Mouse (Mus musculus) testis, postnatal 14 days (tissue): ENCODE measurements around the gene Wdr66.
A peak's percentile ranks its signal among the peaks of the same experiment; 100 is the strongest.
"Not testable (repeated sequence)": the region's sequence is repeated elsewhere in the genome, so short reads cannot be mapped to it uniquely, and the experiment has no call there.

Source experiments
- DNase-seq: peaks from one replicate; pipeline ENCODE4 v3.0.0; 2021; ENCODE audit warnings: low spot score

Gene Wdr66

DNA sequence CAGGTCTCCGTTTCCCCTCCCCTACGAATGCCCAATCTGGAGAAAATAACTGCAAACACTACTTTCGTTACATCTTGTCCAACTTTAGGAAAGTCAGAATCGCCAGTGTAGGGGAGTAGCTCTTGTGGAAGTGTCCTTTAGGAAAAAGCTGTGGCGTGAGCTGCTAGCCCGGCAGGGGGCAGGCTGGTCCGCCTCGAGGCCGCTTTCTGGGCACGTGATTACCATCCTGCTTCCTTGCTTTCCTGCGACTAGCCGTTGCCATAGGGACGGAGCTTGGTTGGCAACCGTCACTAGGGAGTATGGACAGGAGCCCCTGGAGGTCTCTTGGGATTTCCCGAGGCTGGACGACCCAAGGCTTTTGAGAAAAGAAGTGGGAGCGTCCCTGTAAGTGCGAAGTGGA is at the start of gene Wdr66:
Wdr66 (plus strand) TSS at position 269 of the 400 bp plus-strand sequence.
- DNase-seq: peak; percentile 92

DNA sequence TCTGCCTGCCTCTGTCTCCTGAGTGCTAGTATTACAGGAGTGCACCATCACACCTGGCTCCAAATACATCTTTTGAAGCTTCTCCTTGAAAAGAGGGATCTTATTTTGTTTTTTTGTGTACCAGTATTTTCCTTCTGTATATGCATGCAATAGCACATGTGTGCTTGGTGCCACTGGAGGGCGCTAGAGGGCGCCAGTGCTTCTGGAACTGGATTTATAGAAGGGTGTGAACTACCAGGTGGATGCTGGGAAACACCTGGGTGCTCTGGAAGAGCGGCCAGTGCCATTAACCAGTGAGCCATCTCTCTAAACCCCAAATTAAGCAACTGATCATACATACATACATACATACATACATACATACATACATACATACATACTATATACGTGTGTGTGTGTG is 49.1 kb upstream of the Wdr66 start:
- not testable (repeated sequence) for DNase-seq

DNA sequence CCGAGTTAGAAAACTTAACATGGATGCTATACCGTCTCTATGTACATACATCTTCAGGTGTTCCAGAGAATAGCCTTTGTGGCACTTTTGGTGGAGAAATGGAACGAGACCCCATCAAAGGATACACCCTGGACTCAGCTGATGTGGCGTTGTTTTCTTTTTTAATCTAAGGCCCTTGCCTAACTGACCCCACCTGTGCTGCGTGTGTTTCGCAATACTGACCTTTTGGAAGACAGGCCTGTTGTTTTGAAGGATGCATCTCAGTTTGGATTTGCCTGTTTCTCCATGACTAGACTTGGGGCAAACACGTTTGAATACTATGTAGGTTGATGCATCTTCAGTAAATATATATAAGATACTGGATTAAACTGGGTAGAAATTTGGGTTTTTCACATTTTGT is 48.3 kb upstream of the Wdr66 start:
- DNase-seq: not testable (repeated sequence)

DNA sequence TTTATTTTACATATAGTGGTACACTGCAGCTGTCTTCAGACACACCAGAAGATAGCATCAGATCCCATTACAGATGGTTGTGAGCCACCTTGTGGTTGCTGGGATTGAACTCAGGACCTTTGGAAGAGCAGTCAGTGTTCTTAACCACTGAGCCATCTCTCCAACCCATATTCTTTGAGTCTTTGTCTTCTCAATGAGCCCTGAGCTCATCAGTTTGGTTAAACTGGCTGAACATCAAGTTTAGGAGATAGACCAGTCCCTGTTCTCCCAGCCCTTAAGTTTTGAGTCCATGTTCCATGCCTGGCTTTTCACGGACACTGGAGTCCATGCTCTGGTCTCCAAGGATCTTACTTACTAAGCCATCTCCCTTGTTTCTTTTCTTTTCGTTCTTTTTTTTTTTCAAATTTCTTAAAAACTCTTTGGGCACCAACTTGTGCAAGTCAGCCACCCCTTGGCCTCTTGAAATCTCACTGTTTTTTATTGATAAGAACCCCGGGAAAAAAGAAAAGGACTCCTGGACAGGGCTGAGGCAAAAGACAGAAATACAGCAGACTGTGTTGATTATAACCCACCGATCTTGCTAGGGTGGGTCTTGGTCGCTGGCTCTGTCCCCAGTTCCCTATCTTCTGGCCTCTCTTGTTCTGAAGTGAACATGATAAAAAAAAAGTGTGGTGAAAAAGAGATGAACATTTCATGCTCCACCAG is 29.4 kb upstream of the Wdr66 start:
- not testable (repeated sequence) for DNase-seq

DNA sequence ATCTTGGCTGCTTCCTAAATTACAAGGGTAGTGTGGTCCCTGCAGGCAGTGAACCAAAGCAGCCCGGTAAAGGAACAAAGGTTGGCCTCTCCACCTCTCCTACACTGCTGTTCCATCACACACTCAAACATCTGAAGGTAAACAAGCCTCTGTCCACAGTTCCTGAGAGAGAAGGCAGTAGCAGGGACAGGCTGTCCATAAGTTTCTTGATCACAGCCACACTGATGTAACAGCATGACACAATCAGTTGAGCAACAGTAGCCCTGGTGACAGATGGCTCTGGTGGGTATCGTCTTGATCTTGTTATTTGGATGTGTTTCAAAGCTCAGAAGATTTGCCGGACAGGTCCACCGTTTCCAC is 28.9 kb upstream of the Wdr66 start:
- DNase-seq: no peak

DNA sequence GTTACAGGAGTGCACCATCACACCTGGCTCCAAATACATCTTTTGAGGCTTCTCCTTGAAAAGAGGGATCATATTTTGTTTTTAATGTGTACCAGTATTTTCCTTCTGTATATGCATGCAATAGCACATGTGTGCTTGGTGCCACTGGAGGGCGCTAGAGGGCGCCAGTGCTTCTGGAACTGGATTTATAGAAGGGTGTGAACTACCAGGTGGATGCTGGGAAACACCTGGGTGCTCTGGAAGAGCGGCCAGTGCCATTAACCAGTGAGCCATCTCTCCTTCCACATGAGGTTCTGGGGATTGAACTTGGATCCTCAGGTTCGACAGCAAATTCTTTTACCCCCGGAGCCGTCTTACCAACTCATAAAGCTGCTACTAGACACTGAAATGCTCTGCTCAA is 28.0 kb upstream of the Wdr66 start:
- not testable (repeated sequence) for DNase-seq

DNA sequence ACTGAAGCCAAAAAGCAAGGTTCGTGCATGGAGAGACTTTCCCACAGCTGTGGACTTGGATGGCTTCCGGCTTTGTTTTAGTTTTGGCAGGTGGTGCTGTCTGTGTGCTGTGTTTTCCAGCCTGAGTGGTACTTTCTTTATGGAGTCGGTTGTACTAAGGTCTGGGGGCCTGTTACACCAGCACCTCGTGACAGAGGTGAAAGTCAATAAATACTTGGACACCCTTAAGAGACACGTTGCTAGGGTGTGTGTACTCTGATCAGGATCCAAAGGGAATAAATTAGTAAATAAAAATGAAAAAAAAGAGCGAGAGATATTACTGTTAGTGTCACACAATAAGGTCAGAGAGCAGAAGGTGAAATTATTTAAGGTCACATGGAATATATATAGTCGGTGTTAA is 25.1 kb upstream of the Wdr66 start:
- DNase-seq: no peak

DNA sequence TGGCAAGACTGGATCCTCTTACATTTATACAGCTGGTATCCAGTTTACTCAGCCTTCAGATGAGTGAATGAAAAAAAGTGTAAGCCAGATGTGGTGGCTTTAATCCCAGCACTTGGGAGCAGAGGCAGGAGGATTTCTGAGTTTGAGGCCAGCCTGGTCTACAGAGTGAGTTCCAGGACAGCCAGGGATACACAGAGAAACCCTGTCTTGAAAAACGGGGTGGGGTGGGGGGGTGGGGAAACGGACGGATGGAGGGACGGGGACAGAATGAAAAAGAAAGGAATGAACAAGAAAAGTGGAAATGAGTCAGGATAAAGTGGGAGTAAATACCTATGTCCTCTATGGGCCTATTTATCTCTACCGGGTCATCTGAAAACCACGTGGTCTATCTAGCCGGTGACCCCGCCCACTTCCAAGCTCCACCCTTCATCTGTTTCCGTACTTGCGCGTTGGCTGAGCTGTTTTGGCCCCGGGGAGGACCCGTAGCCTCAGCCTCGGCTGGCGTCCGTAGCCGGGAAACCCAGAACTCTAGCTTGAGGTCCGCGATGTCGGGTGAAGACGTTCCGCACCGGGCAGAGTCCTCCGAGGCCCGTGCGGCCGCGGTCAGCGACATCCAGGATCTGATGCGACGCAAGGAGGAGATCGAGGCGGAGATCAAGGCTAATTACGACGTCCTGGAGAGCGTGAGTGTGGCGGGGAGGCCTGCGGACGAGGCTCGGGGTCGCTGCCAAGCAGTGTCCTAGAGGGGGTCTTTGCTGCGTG is 24.0 kb upstream of the Wdr66 start:
- DNase-seq: peak; percentile 95

DNA sequence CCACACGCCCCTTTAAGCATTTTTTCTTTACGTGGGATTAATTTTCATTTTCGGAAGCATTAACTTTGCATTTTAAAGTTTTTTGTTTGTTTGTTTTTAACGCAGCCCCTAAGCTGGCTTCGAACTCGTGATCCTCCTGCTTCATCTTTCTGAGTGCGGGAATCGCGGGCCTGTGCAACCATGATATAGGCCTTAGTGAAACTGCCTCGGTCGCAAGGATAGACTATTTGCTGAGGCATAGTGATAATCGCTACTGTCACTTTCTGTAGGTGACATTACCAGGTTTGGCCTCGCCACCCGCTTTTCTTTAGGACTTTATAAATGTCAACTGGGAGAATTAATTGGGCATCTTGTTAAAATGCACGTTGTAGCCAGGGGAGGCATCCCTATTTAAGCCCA is 23.4 kb upstream of the Wdr66 start:
- DNase-seq: no peak

DNA sequence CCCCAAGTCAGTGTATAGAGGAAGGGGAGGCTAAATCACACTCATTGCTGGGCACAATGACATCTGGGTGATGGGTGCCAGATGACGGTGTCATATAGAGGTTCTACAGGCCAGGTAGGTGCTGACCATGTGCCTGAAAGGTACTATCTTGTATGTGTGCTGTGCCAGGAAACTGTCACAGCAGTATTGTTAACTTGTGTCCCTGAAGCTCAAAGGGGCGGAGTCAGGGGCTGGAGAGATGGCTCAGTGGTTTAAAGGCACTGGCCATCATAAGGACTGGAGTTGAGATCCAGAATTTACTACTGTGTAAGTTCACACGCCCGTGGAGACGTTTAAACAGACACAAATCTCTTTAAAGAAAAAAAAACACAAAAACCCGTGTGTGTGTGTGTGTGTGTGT is 22.6 kb upstream of the Wdr66 start:
- no peak for DNase-seq

DNA sequence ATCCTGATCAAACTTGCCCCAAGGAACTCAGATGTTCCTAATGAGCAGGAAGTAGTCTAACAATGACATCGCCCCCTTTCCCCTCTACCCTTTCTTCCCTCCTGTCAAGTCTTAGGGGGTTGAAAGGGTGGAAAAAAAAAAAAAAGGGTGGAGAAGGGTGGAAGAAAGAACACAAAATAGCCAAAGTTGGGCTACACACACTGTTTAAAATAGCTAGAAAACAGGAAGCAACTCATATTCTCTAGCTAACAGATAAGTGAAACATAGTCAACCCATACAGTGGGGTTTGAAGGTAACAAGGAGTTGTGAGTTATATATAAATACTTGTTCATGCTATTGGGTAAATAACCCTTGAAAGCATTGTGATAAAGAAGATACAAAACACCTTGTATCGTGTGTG is 19.7 kb upstream of the Wdr66 start:
- DNase-seq: no peak

DNA sequence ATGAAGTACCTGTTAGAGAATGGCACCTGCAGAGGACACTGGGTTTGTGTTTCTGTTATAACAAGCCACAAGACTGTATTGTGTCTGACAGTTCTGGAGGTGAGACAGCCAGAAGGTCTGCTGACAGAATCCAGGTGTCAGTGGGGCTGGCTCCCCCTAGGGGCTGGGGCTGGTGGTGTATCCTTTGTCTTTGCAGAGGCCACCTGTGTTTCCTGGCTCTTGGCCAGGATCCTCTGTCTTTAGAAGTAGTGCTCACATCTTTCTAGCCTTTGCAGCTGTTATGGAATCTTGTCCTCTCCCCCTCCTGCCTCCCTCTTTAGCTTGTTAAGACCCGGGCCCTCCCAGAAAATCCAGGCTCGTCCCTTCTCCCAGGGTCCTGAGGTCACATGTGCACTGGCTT is 16.2 kb upstream of the Wdr66 start:
- DNase-seq: peak; percentile 75

DNA sequence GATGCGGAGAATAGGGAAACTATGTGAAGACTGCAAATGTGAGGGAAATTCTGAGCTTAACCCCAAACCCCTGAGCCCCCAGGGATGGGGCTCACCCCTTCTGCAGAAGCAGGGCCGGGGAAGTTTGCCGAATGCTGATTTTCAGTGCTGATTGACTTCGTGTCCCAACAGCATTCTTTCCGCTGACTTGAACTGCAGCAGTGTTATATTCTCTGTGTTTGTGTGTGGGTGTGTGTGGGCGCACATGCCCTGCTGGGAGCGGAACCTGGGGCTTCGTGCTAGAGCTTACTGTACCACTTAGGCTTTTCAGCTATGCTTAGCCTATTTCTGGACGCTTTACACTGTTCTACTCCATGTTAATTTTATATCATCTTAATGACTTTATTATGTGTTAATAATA is 15.5 kb upstream of the Wdr66 start:
- no peak for DNase-seq

DNA sequence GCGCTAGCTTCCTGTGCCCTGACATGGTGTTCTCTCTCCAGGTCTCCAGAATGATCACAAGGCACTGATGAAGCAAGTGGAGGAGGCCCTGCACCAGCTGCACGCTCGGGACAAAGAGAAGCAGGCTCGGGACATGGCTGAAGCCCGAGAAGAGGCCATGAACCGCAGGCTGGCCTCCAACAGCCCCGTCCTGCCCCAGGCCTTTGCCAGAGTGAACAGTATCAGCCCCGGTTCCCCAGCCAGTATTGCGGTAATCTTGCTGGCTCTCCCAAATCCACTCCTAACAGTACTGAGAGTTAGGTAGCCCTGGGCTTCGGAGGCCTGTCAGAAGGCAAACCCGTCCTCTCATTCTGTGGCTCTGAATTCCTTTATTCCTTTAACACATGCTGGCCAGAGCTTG is 12.4 kb upstream of the Wdr66 start:
- no peak for DNase-seq

DNA sequence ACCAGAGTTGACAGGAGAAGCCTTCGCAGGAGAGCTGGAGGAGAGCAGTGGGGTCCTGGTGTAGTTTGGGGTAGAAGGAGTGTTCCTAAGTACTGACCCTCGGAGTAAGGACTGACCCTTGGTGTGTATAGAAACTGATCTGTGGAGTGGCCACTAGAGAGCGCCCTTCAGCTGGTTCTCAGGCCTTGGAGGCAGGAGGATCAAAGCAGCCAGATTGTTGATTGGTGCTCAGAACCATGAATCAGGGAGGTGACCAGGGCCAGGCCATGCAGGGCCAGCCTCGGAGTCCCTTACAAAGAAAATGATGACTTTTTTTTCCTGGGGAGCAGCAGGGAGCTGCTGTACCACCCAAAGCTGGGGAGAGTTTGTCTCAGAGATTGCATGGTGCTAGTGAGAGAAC is 6.4 kb upstream of the Wdr66 start:
- no peak for DNase-seq

DNA sequence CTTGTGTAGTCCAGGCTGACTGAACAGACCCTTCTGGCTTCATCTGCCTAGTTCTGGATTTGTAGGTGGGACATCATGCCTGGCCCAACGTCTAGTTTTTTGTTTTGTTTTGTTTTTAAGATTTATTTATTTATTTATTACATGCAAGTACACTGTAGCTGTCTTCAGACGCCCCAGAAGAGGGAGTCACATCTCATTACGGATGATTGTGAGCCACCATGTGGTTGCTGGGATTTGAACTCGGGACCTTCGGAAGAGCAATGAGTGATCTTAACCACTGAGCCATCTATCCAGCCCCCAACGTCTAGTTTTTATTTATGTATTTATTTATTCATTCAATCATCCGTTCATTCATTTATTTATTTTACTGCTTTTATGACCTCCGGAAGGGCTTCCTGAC is 512 bp upstream of the Wdr66 start:
- DNase-seq: no peak

DNA sequence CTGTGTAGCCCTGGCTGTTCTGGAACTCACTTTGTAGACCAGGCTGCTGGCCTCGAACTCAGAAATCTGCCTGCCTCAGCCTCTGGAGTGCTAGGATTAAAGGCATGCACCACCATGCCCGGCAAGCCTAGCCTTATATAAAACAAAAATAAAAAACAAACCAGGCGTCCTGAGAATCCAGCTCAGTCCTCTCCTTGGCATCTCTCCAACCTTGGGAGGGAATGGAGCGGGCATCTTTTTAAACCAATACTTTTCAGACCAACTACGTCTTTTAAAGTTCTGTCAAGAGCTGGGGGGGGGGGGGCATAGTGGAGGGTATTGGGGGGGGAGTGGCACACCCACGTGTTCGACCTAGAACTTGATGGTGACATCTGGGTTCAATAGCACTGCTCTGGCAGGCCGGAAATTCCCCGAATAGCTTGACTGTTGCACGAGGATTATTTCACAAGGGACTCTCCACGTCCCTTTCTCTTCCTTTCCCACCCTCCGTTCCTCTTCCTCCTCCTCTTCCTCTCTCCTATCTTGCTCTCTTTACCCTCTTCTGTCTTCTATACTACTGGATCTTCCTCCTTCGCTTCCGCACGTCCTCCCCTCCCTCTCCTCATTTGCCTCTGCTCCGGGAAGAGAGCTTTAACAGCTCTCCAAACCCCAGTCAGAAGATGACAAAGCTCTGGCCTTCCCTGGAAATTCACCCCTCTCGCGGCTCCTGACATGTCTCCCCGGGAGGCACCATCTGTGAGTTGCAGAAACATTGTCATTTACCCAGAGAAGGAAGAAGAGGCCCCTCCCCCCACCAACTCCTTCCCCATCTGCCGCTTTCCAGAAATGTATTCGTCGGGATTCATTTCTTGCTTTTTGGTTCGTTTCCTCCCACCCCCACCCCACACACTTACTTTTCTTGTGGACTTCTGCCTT is 5.2 kb downstream of the Wdr66 start:
- no peak for DNase-seq

DNA sequence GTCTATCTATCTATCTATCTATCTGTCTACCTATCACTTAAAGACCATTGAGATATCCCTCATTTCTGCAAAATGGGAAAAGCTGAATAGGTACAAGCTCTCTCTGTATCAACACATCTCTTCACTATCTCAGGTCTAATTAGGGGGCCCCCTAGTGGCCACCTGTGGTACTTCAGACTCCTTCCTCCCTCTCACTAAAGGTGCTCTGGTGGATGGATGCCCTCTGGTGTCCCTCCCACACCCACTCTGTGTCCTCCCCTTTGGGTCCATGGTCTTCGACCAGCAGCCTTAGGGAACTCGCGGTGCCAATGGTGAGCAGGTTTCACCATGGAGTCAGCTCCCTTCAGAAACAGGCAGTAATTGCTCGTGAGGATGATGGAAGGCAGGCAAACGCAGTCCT is 7.1 kb downstream of the Wdr66 start:
- peak; percentile 53 for DNase-seq

DNA sequence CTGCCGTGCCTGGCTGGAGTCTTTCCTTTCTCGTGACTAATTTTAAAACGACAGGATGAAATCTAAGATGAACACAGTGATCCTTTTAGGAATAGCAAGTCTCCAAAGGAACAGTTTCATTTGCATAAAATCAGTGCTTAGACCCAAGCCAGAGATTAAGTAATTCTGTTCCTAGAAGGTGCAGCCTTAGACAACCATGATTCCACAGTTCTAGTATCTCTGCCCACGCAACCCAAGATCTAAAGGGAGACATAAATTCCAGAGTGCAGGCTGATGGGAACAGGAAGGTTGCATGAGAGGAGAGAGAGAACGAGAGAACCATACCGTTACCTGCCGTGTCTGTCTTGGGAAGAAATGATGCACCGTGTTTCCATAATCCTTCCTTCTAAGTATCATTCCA is 8.8 kb downstream of the Wdr66 start:
- DNase-seq: no peak

DNA sequence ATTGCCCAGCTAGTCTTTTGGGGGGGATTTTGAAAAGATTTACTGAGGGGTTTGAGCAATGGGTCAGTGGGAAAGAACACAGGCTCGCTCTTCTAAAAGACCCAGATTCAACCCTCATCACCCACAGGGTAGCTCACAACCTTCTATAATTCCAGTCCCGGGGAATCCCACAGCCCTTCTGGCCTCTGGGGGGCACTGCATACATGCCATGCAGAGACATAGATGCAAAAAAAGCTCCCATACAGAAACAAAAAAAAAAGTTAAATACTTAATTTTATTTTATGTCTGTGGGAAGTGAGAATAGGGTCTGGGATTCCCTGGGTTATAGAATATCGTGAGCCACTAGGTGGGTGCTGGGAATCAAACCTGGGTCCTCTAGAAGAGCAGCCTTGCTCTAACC is 15.0 kb downstream of the Wdr66 start:
- DNase-seq: no peak

DNA sequence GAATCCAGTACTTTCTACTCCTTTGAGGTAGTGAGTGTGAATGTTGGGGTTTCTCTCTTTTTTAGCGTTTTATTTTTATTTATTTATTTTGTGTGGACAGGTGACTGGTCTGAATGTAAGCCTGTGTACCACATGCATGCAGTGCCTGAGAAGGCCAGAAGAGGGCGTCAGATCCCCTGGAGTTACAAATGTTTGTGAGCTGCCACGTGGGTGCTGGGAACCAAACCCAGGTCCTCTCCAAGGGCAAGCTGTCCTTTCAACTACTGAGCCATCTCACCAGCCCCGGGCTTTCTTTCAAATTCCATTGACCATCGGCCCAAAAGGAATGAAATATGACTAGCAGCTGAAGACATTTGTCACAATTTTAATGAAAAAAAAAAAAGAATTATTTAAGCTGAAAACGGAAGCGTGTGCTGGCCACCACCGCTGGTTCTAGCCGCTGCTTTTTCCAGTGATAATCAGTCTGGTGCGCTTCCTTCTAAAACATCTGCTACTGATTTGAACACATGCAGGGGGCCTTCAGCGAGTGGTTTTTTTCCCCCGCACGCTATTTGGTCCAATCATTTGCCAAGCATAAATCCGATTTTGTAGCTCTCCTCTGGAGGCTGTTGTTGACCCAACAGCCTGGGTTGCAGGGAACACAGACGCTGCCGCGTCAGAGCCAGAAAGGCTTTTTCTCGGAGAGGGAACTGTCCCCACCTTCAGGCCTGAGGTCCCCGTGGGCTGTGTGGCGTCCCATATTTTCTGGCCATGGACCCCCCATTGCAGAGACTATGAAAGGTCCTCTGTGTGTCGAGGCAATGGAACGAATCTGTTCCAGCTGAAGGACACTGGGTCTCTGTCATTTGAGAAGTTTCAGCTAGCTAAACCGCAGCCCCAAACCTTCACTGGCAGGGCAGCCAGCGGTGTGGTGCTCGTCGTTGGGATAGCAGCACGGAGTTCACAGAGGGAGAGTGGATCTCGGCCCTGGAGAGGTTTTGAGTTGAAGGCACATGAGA is 16.9 kb downstream of the Wdr66 start:
- DNase-seq: peak; percentile 60

DNA sequence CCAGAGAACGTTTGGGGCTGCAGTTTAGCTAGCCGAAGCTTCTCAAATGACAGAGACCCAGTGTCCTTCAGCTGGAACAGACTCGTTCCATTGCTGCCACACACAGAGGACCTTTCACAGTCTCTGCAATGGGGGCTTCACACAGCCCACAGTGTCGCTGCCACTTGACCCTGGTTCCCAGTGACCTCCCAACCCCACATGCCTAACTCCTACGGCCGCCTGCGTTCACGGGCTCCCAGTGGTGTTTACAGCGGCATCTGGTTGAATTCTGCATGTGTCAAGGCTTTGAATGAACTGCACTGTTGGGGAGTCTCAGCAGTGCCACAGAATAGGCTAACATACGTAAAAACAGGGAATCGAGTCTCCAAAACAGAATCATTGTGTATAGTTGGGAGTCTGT is 19.0 kb downstream of the Wdr66 start:
- no peak for DNase-seq
